Mouse (Mus musculus) hindbrain, embryonic 11.5 days (tissue): ENCODE measurements at regions not wholly inside any gene's neighbourhood (a gene's known extent, or its start where the extent isn't known, plus 50 kb on each side); places are given as distances from the start of the nearest gene placed in this dataset.

ENCODE experiments used
- ATAC-seq: fragments of 200-750 bp; cut with Nextera tagmentation; 2 replicates; pipeline ENCODE4 v1.8.0; 2017; ENCODE audit warnings: mild to moderate bottlenecking, moderate TSS enrichment, moderate library complexity; ENCODE audit not compliant: low FRiP score
- DNase-seq: peaks from one replicate; pipeline ENCODE4 v3.0.0-alpha.2; 2015; ENCODE audit warnings: low spot score
- H3K27ac ChIP-seq: fragments of 300-500 bp; sonication (generic); 2 replicates; pipeline ENCODE4 v1.5.1; 2014; ENCODE audit warnings: mild to moderate bottlenecking, low read depth, low read length
- H3K27me3 ChIP-seq: fragments of 300-500 bp; sonication (generic); 2 replicates; pipeline ENCODE4 v1.6.1; 2014; ENCODE audit warnings: mild to moderate bottlenecking, low read length, moderate library complexity, mixed read lengths; ENCODE audit not compliant: control insufficient read depth, insufficient read depth
- H3K36me3 ChIP-seq: fragments of 300-500 bp; sonication (generic); 2 replicates; pipeline ENCODE4 v1.6.1; 2014; ENCODE audit warnings: mild to moderate bottlenecking, low read length, moderate library complexity, mixed read lengths; ENCODE audit not compliant: control insufficient read depth, insufficient read depth
- H3K4me1 ChIP-seq: fragments of 300-500 bp; sonication (generic); replicated peaks from 2 replicates; pipeline ENCODE4 v1.6.1; 2014; ENCODE audit warnings: low read length, mixed read lengths; ENCODE audit not compliant: control insufficient read depth, insufficient read depth
- H3K4me2 ChIP-seq: fragments of 300-500 bp; sonication (generic); replicated peaks from 2 replicates; pipeline ENCODE4 v1.6.1; 2014; ENCODE audit warnings: mild to moderate bottlenecking, low read depth, low read length
- H3K4me3 ChIP-seq: fragments of 300-500 bp; sonication (generic); 2 replicates; pipeline ENCODE4 v1.5.1; 2014; ENCODE audit warnings: low read depth, low read length
- H3K9ac ChIP-seq: fragments of 300-500 bp; sonication (generic); 2 replicates; pipeline ENCODE4 v1.6.1; 2014; ENCODE audit warnings: low read depth, low read length
- H3K9me3 ChIP-seq: fragments of 300-500 bp; sonication (generic); 2 replicates; pipeline ENCODE4 v1.6.1; 2016; ENCODE audit warnings: low read length; ENCODE audit not compliant: control insufficient read depth
- WGBS: fragments of 180-500 bp; shearing (Covaris S2); extraction: QIAGEN DNeasy Blood & Tissue Kit; methylation state at CpG from one replicate; pipeline ENCODE4 v1.1.7; 2014; 5-methylcytosine and 5-hydroxymethylcytosine counted together

DNA sequence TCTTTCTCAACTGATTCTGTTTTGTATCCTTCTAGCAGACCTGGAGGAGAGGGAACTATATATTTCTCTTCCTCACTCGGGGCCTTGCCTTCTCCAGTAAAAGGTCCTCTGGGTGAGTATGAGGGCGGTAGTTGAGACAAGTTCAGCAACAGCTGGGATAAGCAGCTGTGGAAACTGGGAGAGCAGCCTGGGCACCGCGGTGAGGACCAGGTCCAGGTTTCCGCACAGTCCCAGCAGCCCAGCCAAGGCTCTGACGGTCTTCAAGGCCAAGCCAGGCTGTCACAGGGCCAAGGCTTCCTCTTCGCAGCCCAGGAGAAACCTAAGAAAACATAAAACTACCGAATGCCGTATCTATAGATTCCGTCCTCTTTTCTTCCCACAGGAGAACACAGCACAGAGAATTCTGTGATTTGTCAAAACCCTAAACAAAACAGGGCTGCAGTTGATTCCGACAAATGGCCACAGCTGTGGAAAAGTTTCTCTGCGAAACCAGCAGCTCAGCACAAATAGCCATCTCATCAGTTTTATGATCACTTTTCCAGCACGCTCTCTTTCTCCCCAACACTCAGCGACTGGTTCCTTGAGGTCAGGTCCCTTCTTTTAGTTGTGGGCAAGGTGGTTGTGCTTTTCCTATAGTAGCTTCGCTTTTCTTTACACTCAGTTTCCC, 55.5 kb upstream of the Marcks start:
- Histone ChIP-seq H3K36me3 (no peaks in the 10 kb centered on the region), H3K4me2 (no peak overlapping the region), H3K4me1 (no peaks in the 10 kb centered on the region), H3K27ac (no peak overlapping the region), H3K9me3 (no peaks in the 10 kb centered on the region), H3K4me3 (no peak overlapping the region), H3K27me3 (no peaks in the 10 kb centered on the region), H3K9ac (no peak overlapping the region)
- 90% methylated on average over 15 of the region's 15 CpGs for WGBS
- no peak for ATAC-seq
- DNase-seq = no peak

DNA sequence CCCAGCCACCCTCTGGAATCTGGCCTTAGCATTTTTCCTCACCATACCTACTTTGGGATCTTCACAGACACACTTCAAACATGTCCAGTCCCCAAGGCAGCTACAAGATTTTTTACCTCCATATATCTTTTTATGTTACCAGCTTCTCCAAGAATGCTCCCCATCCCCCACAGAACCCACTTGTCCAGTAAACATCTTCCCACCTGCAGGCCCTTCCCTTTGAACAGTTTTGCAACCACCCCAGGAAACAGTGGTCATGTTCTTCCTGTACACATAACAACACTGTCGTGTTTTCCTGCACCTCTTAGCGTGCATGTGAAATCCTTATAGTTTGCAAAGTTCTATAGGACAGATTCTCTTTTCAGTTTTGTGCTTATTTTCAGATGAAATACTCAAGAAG, 53.9 kb upstream of the Marcks start:
- 92% methylated on average over 2 of the region's 2 CpGs for WGBS
- no peak for ATAC-seq

DNA sequence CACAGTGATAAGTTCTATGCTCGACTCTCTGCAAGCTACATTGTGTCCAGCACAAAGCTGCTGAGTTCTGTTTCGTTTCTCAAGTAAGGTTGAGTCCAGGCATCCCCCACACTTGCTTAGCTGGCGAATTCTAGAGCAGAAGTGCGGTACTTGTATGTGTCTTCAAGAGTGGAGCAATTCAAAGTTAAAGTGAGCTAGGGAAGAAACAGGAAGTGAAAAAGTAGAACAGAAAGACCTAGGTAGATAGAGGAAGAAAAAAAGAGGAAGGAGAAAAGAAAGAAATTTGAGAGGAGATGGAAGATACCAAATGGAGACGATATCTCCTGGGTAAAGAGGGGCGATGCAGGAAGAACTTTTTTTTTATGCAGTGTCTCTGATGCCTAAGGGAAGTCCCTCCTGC, 51.4 kb upstream of the Marcks start:
- WGBS = 88% methylated on average over 6 of the region's 6 CpGs
- Histone ChIP-seq H3K4me3 (no peak overlapping the region), H3K27ac (no peak overlapping the region), H3K36me3 (no peaks in the 10 kb centered on the region), H3K4me2 (no peak overlapping the region), H3K27me3 (no peaks in the 10 kb centered on the region), H3K9me3 (no peaks in the 10 kb centered on the region), H3K4me1 (no peaks in the 10 kb centered on the region), H3K9ac (no peak overlapping the region)
- DNase-seq (no peak), ATAC-seq (no peak)

More for the DNA sequence above, 53.9 kb upstream of the Marcks start:
- H3K4me2 ChIP-seq = no peak overlapping the region
- no peak overlapping the region for H3K27ac ChIP-seq
- no peaks in the 10 kb centered on the region for H3K36me3 ChIP-seq
- no peaks in the 10 kb centered on the region for H3K27me3 ChIP-seq
- H3K4me1 ChIP-seq = no peaks in the 10 kb centered on the region
- H3K9me3 ChIP-seq = no peaks in the 10 kb centered on the region
- no peak overlapping the region for H3K9ac ChIP-seq
- no peak overlapping the region for H3K4me3 ChIP-seq
- DNase-seq = no peak
